In the genomic region with DNA sequence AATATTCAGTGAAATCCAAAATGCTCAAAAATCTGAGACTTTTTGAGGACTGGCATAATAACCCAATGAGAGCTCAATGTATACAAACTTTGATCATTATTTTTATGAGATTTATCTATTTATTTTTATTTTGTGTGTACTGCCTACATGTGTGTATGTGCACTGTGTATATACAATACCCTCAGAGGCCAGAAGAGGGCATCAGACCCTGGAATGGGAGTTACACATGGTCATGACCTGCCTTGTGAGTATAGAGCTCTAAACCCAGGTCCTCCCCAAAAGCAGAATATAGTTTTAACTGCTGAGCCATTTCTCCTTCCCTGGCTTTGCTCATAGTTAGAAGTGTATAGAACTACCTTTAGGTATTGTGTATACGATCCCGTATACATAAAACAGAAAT, we compare ENCODE assay signal across 24 mouse cellular contexts.
DNase-seq lines count a peak whose midpoint lies in the region; ATAC-seq and TF ChIP-seq lines count a peak whose summit lies in the region.
"Had no signal": no experiment of that assay in that cellular context is flagged by ENCODE, and none has a peak within 500 bp of the region (broad histone marks: within the 10 kb centered on the region; RNA-seq: fewer than 3 reads in every experiment).

No protein-coding gene starts in this region.

- H3K9me3 ChIP-seq in heart, embryonic 12.5 days (replicated peaks): peaks cover 12% of the 10 kb centered on the region
- H3K9me3 ChIP-seq in intestine, postnatal 0 days (ENCODE audit: control insufficient read depth): 0 out of 2 replicates have a peak, but pooled peaks cover 9% of the 10 kb centered on the region
- H3K9me3 ChIP-seq in intestine, embryonic 16.5 days (ENCODE audit: control insufficient read depth, low read length): 0 out of 2 replicates have a peak, but pooled peaks cover 3% of the 10 kb centered on the region
- peaks cover 7% of the 10 kb centered on the region; the same call in 1 of the 2 replicates for H3K9me3 ChIP-seq in E14TG2a.4 (ENCODE audit: low read length)
- H3K9me3 ChIP-seq in forebrain, embryonic 13.5 days (replicated peaks): peaks cover 7% of the 10 kb centered on the region
- H3K9me3 ChIP-seq: forebrain, embryonic 15.5 days had no signal

- H3K4me1 ChIP-seq in heart, embryonic 12.5 days (replicated peaks): peaks cover 25% of the 10 kb centered on the region
- 0 out of 2 replicates have a peak, but pooled peaks cover 2% of the 10 kb centered on the region for H3K4me1 ChIP-seq in intestine, postnatal 0 days (replicated peaks; ENCODE audit: control insufficient read depth, insufficient read depth, low read length)
- no peaks in the 10 kb centered on the region for H3K4me1 ChIP-seq in intestine, embryonic 16.5 days (ENCODE audit: control insufficient read depth, insufficient read depth, low read length)
- H3K4me1 ChIP-seq in E14TG2a.4 (replicated peaks; ENCODE audit: low read depth, low read length): peaks cover 2% of the 10 kb centered on the region; the same call in 1 of the 2 replicates
- H3K4me1 ChIP-seq in forebrain, embryonic 13.5 days: no peaks in the 10 kb centered on the region
- H3K4me1 ChIP-seq: embryonic facial prominence, embryonic 12.5 days; embryonic facial prominence, embryonic 15.5 days; forebrain, embryonic 15.5 days; hindbrain, embryonic 13.5 days had no signal

- no peak overlapping the region for H3K27ac ChIP-seq in heart, embryonic 12.5 days (ENCODE audit: poor library complexity, severe bottlenecking)
- no peak overlapping the region for H3K27ac ChIP-seq in intestine, postnatal 0 days (ENCODE audit: low read depth, low read length)
- no peak overlapping the region for H3K27ac ChIP-seq in intestine, embryonic 16.5 days (ENCODE audit: low read length)
- H3K27ac ChIP-seq in forebrain, embryonic 13.5 days: no peak overlapping the region
- H3K27ac ChIP-seq: embryonic facial prominence, embryonic 12.5 days; embryonic facial prominence, embryonic 15.5 days; forebrain, embryonic 15.5 days; hindbrain, embryonic 10.5 days; hindbrain, embryonic 13.5 days had no signal

- TF ChIP-seq CTCF in intestine, postnatal 0 days (IDR thresholded peaks at IDR 0.05; ENCODE audit: low read depth): peak; percentile 12; the same call in 1 of the 2 replicates
- peak; percentile 37 for TF ChIP-seq CTCF in E14TG2a.4 (conservative IDR thresholded peaks at IDR 0.05; ENCODE audit: low read length)

- ATAC-seq in heart, embryonic 12.5 days (ENCODE audit: insufficient number of reproducible peaks, low FRiP score): no peak
- ATAC-seq in intestine, postnatal 0 days: no peak
- no peak for ATAC-seq in intestine, embryonic 16.5 days
- ATAC-seq in forebrain, embryonic 13.5 days: no peak
- ATAC-seq: forebrain, embryonic 15.5 days had no signal

- 95% methylated on average over 2 of the region's 2 CpGs for WGBS in heart, embryonic 12.5 days
- WGBS in intestine, postnatal 0 days: 90% methylated on average over 2 of the region's 2 CpGs
- WGBS in intestine, embryonic 16.5 days: 95% methylated on average over 2 of the region's 2 CpGs
- 100% methylated on average over 2 of the region's 2 CpGs for WGBS in forebrain, embryonic 13.5 days

- DNase-seq in heart, adult 11 months: peak; percentile 13
- DNase-seq in R1 (ENCODE audit: low read depth, low spot score): peak; percentile 50
- DNase-seq: adrenal gland, adult 2 months; adrenal gland, postnatal 14 days; B cell, adult 2 months; cerebellum, adult 11 months; cerebellum, adult 2 months; cerebellum, adult 9-11 months; cerebellum, postnatal 25 days; gastrocnemius, postnatal 10 days; heart, adult 18-20 months; kidney, adult 18-20 months had no signal

- no peak overlapping the region for H3K9ac ChIP-seq in heart, embryonic 12.5 days
- H3K9ac ChIP-seq in intestine, postnatal 0 days (ENCODE audit: low read depth, low read length): no peak overlapping the region
- H3K9ac ChIP-seq in intestine, embryonic 16.5 days (ENCODE audit: low read depth, low read length): no peak overlapping the region
- H3K9ac ChIP-seq in forebrain, embryonic 13.5 days: no peak overlapping the region
- H3K9ac ChIP-seq: embryonic facial prominence, embryonic 12.5 days; embryonic facial prominence, embryonic 15.5 days; forebrain, embryonic 15.5 days; hindbrain, embryonic 13.5 days had no signal

- H3K4me3 ChIP-seq in heart, embryonic 12.5 days: no peak overlapping the region
- no peak overlapping the region for H3K4me3 ChIP-seq in intestine, postnatal 0 days (ENCODE audit: low read depth, low read length)
- no peak overlapping the region for H3K4me3 ChIP-seq in intestine, embryonic 16.5 days (ENCODE audit: low read length)
- H3K4me3 ChIP-seq in E14TG2a.4 (replicated peaks; ENCODE audit: low read length): no peak overlapping the region
- no peak overlapping the region for H3K4me3 ChIP-seq in forebrain, embryonic 13.5 days
- H3K4me3 ChIP-seq: embryonic facial prominence, embryonic 12.5 days; embryonic facial prominence, embryonic 15.5 days; forebrain, embryonic 15.5 days; heart, embryonic 10.5 days; hindbrain, embryonic 10.5 days; hindbrain, embryonic 13.5 days had no signal

- H3K36me3 ChIP-seq in heart, embryonic 12.5 days: peaks cover 85% of the 10 kb centered on the region
- H3K36me3 ChIP-seq in intestine, postnatal 0 days (ENCODE audit: control insufficient read depth, insufficient read depth): no peaks in the 10 kb centered on the region; the same call in 1 of the 2 replicates
- no peaks in the 10 kb centered on the region; the same call in 1 of the 2 replicates for H3K36me3 ChIP-seq in intestine, embryonic 16.5 days (ENCODE audit: control insufficient read depth, insufficient read depth, low read length)
- H3K36me3 ChIP-seq in E14TG2a.4 (ENCODE audit: insufficient read depth, low read length): peaks cover 13% of the 10 kb centered on the region
- H3K36me3 ChIP-seq in forebrain, embryonic 13.5 days (ENCODE audit: poor library complexity, severe bottlenecking): peaks cover 61% of the 10 kb centered on the region

- no peaks in the 10 kb centered on the region for H3K27me3 ChIP-seq in heart, embryonic 12.5 days (replicated peaks)
- H3K27me3 ChIP-seq in intestine, postnatal 0 days (replicated peaks; ENCODE audit: control insufficient read depth, insufficient read depth, low read length): no peaks in the 10 kb centered on the region
- no peaks in the 10 kb centered on the region for H3K27me3 ChIP-seq in intestine, embryonic 16.5 days (replicated peaks; ENCODE audit: control insufficient read depth, insufficient read depth, low read length)
- H3K27me3 ChIP-seq in E14TG2a.4 (ENCODE audit: insufficient read depth, low read length): no peaks in the 10 kb centered on the region
- no peaks in the 10 kb centered on the region for H3K27me3 ChIP-seq in forebrain, embryonic 13.5 days
- H3K27me3 ChIP-seq: CH12.LX; embryonic facial prominence, embryonic 12.5 days; embryonic facial prominence, embryonic 15.5 days; forebrain, embryonic 15.5 days; hindbrain, embryonic 13.5 days had no signal

- no peak overlapping the region for H3K4me2 ChIP-seq in heart, embryonic 12.5 days
- no peak overlapping the region for H3K4me2 ChIP-seq in intestine, postnatal 0 days (replicated peaks; ENCODE audit: low read depth)
- H3K4me2 ChIP-seq in intestine, embryonic 16.5 days (ENCODE audit: low read depth, low read length): no peak overlapping the region
- H3K4me2 ChIP-seq in forebrain, embryonic 13.5 days: no peak overlapping the region
- H3K4me2 ChIP-seq: embryonic facial prominence, embryonic 12.5 days; embryonic facial prominence, embryonic 15.5 days; forebrain, embryonic 15.5 days; hindbrain, embryonic 13.5 days had no signal
